Mouse (Mus musculus) lung, postnatal 0 days (tissue): ENCODE results near the gene Prkcd.

Experiments used
- CTCF ChIP-seq: IDR thresholded peaks from 2 replicates; pipeline ENCODE4 v1.5.1; 2016; ENCODE audit warnings: antibody characterized with exemption, mild to moderate bottlenecking
- EP300 ChIP-seq: IDR thresholded peaks from 2 replicates; pipeline ENCODE4 v1.6.1; 2016; ENCODE audit warnings: antibody characterized with exemption, mild to moderate bottlenecking, control low read depth

GRCm38 (mm10) chr14:30622130-30622529, 3.9 kb downstream of the Prkcd start:
- TF ChIP-seq CTCF, result no peak
- TF ChIP-seq EP300, result no peak
